Mouse (Mus musculus) stomach, postnatal 0 days (tissue): ENCODE results near the gene Szt2.

Source experiments
- CTCF ChIP-seq: IDR thresholded peaks from 2 replicates; pipeline ENCODE4 v1.5.1; 2016; ENCODE audit warnings: antibody characterized with exemption, low read depth, mild to moderate bottlenecking, moderate library complexity
- EP300 ChIP-seq: optimal IDR thresholded peaks from 2 replicates; pipeline ENCODE3; 2016; ENCODE audit warnings: antibody characterized with exemption

- TF ChIP-seq EP300 (no peak), CTCF (peak; percentile 69)
Measured at GRCm38 (mm10) chr4:118427768-118428451, 18.8 kb upstream of the Szt2 start, which contains the start of gene Elovl1.
